Mouse (Mus musculus): ENCODE results near the gene Entpd3. TPM values are rescaled to one million over a fixed set of nuclear protein-coding genes. Genes with fewer than 3 reads are reported as not detected.

Entpd3 gene
- polyA plus RNA-seq, 1 experiment = not detected

DNA sequence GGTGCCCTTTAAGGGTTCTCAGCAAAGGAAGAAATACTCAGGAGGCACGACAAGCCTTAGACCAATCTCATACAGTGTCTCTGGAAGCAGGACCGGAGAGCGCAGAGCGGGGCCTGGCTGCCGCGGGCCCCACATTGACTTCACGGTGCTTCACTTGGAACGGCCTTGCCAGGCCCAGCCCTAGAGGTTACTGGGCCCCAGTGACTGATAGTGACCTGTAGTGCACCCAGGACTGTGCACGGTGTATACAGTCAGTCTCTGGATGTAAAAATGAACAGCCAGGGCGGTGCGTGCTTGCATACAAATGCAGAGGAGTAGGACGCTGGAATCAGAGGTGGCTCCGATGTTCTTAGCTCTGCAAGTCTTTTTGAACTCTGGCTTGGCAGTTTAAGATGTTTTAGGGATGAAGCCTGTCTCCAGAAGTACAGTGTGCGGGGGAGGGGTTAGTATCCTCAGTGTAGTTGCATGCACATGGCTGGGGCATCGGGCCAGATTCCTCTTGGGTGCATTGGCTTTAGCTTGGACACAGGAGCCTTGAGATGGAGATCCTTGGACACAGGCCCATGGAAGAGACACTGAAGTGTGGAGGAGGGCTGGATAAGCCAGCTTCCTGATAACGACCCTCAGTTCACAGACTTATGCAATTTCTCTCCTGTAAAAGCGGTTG is 62.7 kb downstream of the Entpd3 start:
- Histone ChIP-seq H3K4me3 (ENCODE audit: insufficient read depth, low read depth, low read length) (no peak overlapping the region), H3K4me1 (ENCODE audit: control insufficient read depth, insufficient read depth, low read length) (peaks cover 9% of the 10 kb centered on the region), H3K27ac (ENCODE audit: insufficient read depth, low read depth, low read length) (no peak overlapping the region)
- no peak for TF ChIP-seq CTCF (IDR thresholded peaks at IDR 0.05; ENCODE audit: insufficient read depth, low read depth, low read length)
- no peak for TF ChIP-seq POLR2A (IDR thresholded peaks at IDR 0.05; ENCODE audit: insufficient read depth, low read depth, low read length)
- WGBS = 54% methylated on average over 17 of the region's 17 CpGs

DNA sequence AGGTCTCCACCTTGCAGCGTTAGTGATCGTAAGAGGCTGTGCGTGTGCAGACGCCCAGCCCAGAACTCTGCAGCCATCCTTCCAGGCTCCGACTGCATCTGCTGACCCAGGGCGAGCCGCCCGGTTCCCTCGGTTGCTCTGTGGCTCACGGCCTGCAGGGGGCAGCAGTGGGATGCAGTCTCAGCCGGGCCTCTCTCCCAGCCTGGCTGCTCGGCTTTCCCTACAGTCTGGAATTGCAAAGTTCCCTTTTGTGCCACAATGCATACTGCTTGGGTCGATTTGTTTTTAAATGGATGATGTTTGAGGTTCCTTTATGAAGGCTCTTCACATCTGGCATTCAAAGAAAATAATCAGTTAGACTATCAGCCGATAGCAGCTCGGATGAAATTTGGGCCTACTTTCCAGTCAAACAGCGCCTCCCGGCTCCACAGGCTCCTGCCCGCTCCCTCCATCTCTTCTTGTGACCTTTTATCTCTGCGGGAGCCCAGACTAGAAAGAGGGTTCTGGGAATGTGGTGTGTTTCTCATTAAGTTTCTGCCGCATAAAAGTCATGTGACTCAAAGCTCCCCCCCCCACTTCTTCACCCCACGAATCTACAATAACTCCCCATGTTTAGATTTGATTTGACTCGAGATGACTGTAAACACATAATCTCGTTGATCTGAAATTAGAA is 63.4 kb downstream of the Entpd3 start:
- WGBS = 7% methylated on average over 23 of the region's 23 CpGs
- TF ChIP-seq CTCF (IDR thresholded peaks at IDR 0.05; ENCODE audit: insufficient read depth, low read depth, low read length) (peak; percentile 87), POLR2A (IDR thresholded peaks at IDR 0.05; ENCODE audit: insufficient read depth, low read depth, low read length) (no peak)
- peaks cover 9% of the 10 kb centered on the region for H3K4me1 ChIP-seq (ENCODE audit: control insufficient read depth, insufficient read depth, low read length)
- no peak overlapping the region for H3K27ac ChIP-seq (ENCODE audit: insufficient read depth, low read depth, low read length)
- H3K4me3 ChIP-seq (ENCODE audit: insufficient read depth, low read depth, low read length) = no peak overlapping the region

- Histone ChIP-seq H3K4me3 (ENCODE audit: insufficient read depth, low read depth, low read length) (no peak overlapping the region), H3K27ac (ENCODE audit: insufficient read depth, low read depth, low read length) (no peak overlapping the region), H3K4me1 (ENCODE audit: control insufficient read depth, insufficient read depth, low read length) (peaks cover 9% of the 10 kb centered on the region)
- WGBS = 40% methylated on average over 10 of the region's 10 CpGs
- TF ChIP-seq POLR2A (IDR thresholded peaks at IDR 0.05; ENCODE audit: insufficient read depth, low read depth, low read length) = no peak
- TF ChIP-seq CTCF (IDR thresholded peaks at IDR 0.05; ENCODE audit: insufficient read depth, low read depth, low read length) = no peak
These were observed 63.9 kb downstream of the Entpd3 start for GRCm38 (mm10) chr9:120603512-120603908.

- 82% methylated on average over 12 of the region's 12 CpGs for WGBS
- peaks cover 9% of the 10 kb centered on the region for H3K4me1 ChIP-seq (ENCODE audit: control insufficient read depth, insufficient read depth, low read length)
- no peak overlapping the region for H3K27ac ChIP-seq (ENCODE audit: insufficient read depth, low read depth, low read length)
- H3K4me3 ChIP-seq (ENCODE audit: insufficient read depth, low read depth, low read length) = no peak overlapping the region
- TF ChIP-seq CTCF (IDR thresholded peaks at IDR 0.05; ENCODE audit: insufficient read depth, low read depth, low read length) = no peak
- TF ChIP-seq POLR2A (IDR thresholded peaks at IDR 0.05; ENCODE audit: insufficient read depth, low read depth, low read length) = no peak
These were observed 64.3 kb downstream of the Entpd3 start for GRCm38 (mm10) chr9:120603956-120604355.

- Histone ChIP-seq H3K4me3 (ENCODE audit: insufficient read depth, low read depth, low read length) (no peak overlapping the region), H3K27ac (ENCODE audit: insufficient read depth, low read depth, low read length) (no peak overlapping the region), H3K4me1 (ENCODE audit: control insufficient read depth, insufficient read depth, low read length) (no peaks in the 10 kb centered on the region)
- TF ChIP-seq CTCF (IDR thresholded peaks at IDR 0.05; ENCODE audit: insufficient read depth, low read depth, low read length) = no peak
- no peak for TF ChIP-seq POLR2A (IDR thresholded peaks at IDR 0.05; ENCODE audit: insufficient read depth, low read depth, low read length)
These were observed 71.4 kb downstream of the Entpd3 start for GRCm38 (mm10) chr9:120611055-120611454.

- no peak for TF ChIP-seq POLR2A (IDR thresholded peaks at IDR 0.05; ENCODE audit: insufficient read depth, low read depth, low read length)
- TF ChIP-seq CTCF (IDR thresholded peaks at IDR 0.05; ENCODE audit: insufficient read depth, low read depth, low read length) = no peak
- H3K4me1 ChIP-seq (ENCODE audit: control insufficient read depth, insufficient read depth, low read length) = no peaks in the 10 kb centered on the region
- WGBS = 94% methylated on average over 6 of the region's 6 CpGs
- H3K4me3 ChIP-seq (ENCODE audit: insufficient read depth, low read depth, low read length) = no peak overlapping the region
- H3K27ac ChIP-seq (ENCODE audit: insufficient read depth, low read depth, low read length) = no peak overlapping the region
These were observed 74.4 kb downstream of the Entpd3 start for GRCm38 (mm10) chr9:120614059-120614458.

Other genes starting within 250 kb of the Entpd3 start
- not detected in 2 replicates for gene Myrip, start 238.3 kb upstream of the Entpd3 start, polyA plus RNA-seq (2012; ENCODE audit: insufficient read depth, insufficient read length, low replicate concordance, missing spikeins)
- not detected in 2 replicates for gene Eif1b, start 47.6 kb upstream of the Entpd3 start, polyA plus RNA-seq (2012; ENCODE audit: insufficient read depth, insufficient read length, low replicate concordance, missing spikeins)
- 808 TPM in 1 of 2 replicates, not detected in the other for gene Rpl14, start 31.6 kb downstream of the Entpd3 start, polyA plus RNA-seq (2012; ENCODE audit: insufficient read depth, insufficient read length, low replicate concordance, missing spikeins)